Mouse (Mus musculus) hindbrain, embryonic 13.5 days (tissue): ENCODE results near the gene Lrmda. TPM values are rescaled to one million over a fixed set of nuclear protein-coding genes. Genes with fewer than 3 reads are reported as not detected.

ENCODE experiments used
- ATAC-seq: fragments of 200-750 bp; cut with Nextera tagmentation; 2 replicates; pipeline ENCODE4 v1.8.0; 2017; ENCODE audit warnings: moderate TSS enrichment; ENCODE audit not compliant: low FRiP score
- H3K27ac ChIP-seq: fragments of 300-500 bp; sonication (generic); 2 replicates; pipeline ENCODE4 v1.5.1; 2015; ENCODE audit warnings: inconsistent platforms, mild to moderate bottlenecking, moderate library complexity
- H3K27me3 ChIP-seq: fragments of 300-500 bp; sonication (generic); 2 replicates; pipeline ENCODE4 v1.6.1; 2015; ENCODE audit warnings: mild to moderate bottlenecking, inconsistent platforms
- H3K36me3 ChIP-seq: fragments of 300-500 bp; sonication (generic); 2 replicates; pipeline ENCODE4 v1.6.1; 2015; ENCODE audit warnings: mild to moderate bottlenecking, inconsistent platforms
- H3K4me1 ChIP-seq: fragments of 300-500 bp; sonication (generic); replicated peaks from 2 replicates; pipeline ENCODE4 v1.6.1; 2015; ENCODE audit warnings: inconsistent platforms
- H3K4me2 ChIP-seq: fragments of 300-500 bp; sonication (generic); 2 replicates; pipeline ENCODE4 v1.6.1; 2015; ENCODE audit warnings: inconsistent platforms, mild to moderate bottlenecking, moderate library complexity
- H3K4me3 ChIP-seq: fragments of 300-500 bp; sonication (generic); 2 replicates; pipeline ENCODE4 v1.5.1; 2015; ENCODE audit warnings: mild to moderate bottlenecking, inconsistent platforms
- H3K9ac ChIP-seq: fragments of 300-500 bp; sonication (generic); 2 replicates; pipeline ENCODE4 v1.6.1; 2015; ENCODE audit warnings: mild to moderate bottlenecking, inconsistent platforms
- H3K9me3 ChIP-seq: fragments of 300-500 bp; sonication (generic); 2 replicates; pipeline ENCODE4 v1.6.1; 2016; ENCODE audit warnings: inconsistent platforms
- WGBS: fragments of 180-500 bp; shearing (Covaris S2); methylation state at CpG from one replicate; pipeline ENCODE4 v1.1.7; 2015; 5-methylcytosine and 5-hydroxymethylcytosine counted together
- polyA plus RNA-seq: library from polyadenylated mRNA; unstranded; fragments of >200 nt; fragmentation: Nextera tagmentation; extraction: Ambion mirVana; gene quantifications from 2 replicates; pipeline ENCODE4 v1.2.1, GENCODE M21; 2015

Lrmda gene
- polyA plus RNA-seq, 1 experiment from 2014 or later: 0.16 TPM

DNA sequence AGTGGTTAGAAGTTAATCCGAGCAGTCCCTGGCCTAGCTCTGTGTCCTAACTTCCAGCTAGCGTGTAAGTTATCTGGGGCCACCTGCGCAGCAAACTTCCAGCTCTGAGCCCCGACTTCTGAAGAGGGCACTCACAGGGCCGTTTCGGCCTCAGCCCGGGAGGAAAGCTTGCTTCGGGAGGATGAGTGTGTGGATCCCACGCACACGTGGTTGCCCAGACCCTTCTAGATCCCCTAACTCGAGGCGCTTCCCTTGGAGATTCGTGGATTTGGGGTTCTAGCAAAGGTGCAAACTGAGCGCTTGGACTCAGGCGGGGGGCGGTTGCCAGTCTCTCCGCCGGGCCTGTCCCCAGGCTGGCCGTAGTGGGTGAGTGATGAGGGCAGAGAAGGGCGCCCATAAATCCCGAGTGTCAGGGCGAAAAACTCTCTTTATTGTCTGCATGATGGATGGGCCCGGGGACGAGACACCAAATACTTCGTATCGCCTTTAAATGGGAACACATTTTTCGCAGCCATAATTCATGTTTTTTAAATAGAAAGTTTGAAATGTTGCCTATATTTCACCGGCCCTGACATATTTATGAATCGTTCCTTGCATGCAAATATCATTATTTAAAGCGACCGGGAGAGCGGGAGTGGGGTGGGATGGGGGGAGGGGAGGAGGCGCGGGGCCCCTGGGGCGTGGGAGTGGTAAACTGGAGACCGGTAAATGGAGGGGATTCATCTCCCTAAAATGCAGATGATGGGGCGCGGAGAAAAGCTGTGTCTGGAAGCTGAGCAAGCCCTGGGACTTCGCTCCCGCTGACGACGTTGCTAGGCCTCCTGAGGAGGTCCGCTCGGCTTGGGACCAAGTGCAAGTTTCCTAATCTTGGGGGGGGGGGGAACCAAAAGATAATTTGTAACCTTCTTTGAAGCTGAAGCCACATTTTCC is 25.2 kb upstream of the Lrmda start:
- Histone ChIP-seq H3K36me3 (no peaks in the 10 kb centered on the region), H3K9me3 (no peaks in the 10 kb centered on the region), H3K9ac (peak overlapping the region; percentile 77), H3K4me1 (peaks cover 53% of the 10 kb centered on the region), H3K4me3 (peak overlapping the region; percentile 55), H3K27ac (peak overlapping the region; percentile 88), H3K4me2 (peak overlapping the region; percentile 82), H3K27me3 (peaks cover 59% of the 10 kb centered on the region)
- no peak for ATAC-seq
- WGBS: 2% methylated on average over 44 of the region's 44 CpGs

DNA sequence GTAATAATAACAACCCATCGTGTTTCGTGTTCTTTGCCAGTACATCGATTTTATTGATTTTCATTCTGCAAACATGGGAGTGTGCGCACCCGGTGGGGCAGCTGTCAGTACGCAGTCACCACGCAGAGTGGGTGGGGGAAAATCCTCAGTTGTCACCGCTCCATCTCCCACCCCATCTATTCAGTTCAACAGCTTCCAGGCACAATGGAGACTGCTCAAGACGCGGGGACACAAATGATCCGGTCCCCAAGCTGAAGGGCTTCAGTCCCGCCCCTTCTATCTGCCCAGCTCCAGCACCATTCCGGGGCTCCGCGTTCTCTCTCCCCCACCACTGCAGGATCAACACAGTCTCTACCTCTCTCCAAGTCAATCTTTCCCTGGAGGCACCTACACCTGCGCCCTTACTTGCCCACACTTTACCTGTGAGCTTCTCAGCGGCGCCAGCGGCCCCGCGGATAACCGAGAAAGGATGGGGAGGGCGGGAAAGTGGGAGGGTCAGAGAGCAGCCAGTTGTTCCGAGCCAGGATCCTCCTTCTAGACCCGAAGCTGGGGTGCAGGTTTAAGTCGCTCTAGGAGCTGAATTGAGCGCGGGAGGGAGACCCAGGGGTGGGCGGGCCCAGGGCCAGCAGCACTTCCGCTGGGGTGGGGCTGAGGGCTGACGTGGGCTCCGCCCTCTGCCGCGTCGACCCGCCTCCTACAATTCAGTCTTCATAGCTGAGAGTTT is 24.3 kb upstream of the Lrmda start:
- Histone ChIP-seq H3K27ac (peak overlapping the region; percentile 88), H3K27me3 (peaks cover 52% of the 10 kb centered on the region), H3K9me3 (no peaks in the 10 kb centered on the region), H3K4me1 (peaks cover 44% of the 10 kb centered on the region), H3K4me3 (peak overlapping the region; percentile 55), H3K9ac (peak overlapping the region; percentile 77), H3K36me3 (no peaks in the 10 kb centered on the region), H3K4me2 (peak overlapping the region; percentile 82)
- WGBS: under 1% methylated on average over 36 of the region's 36 CpGs
- ATAC-seq: peak; percentile 82

- Histone ChIP-seq H3K4me1 (peaks cover 12% of the 10 kb centered on the region), H3K36me3 (no peaks in the 10 kb centered on the region), H3K9me3 (no peaks in the 10 kb centered on the region), H3K9ac (no peak overlapping the region), H3K4me2 (no peak overlapping the region), H3K27me3 (peaks cover 23% of the 10 kb centered on the region), H3K4me3 (no peak overlapping the region), H3K27ac (no peak overlapping the region)
- no peak for ATAC-seq
- 94% methylated on average over 4 of the region's 4 CpGs for WGBS
These were observed 19.9 kb upstream of the Lrmda start for GRCm38 (mm10) chr14:21999588-21999987.

DNA sequence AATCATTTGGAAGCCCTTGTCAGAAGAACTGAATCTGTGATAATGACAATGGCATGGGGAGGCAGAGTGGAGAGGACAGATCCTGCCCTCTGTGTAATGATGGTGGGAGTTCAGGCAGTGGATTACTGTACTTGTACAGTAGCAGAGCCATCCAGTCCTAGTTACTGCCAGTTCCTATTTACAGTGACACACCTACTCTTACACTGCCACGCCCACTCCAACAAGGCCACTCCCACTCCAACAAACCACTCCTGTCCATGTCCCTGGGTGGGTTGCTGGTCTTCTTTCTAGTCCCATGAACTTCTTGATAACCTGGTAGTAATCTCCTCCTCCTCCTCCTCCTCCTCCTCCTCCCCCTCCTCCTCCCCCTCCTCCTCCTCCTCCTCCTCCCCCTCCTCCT is 16.3 kb upstream of the Lrmda start:
- Histone ChIP-seq H3K9me3 (no peaks in the 10 kb centered on the region), H3K4me3 (no peak overlapping the region), H3K27me3 (peaks cover 18% of the 10 kb centered on the region; the same call in 1 of the 2 replicates), H3K4me2 (no peak overlapping the region), H3K27ac (no peak overlapping the region), H3K4me1 (peaks cover 5% of the 10 kb centered on the region; the same call in 1 of the 2 replicates), H3K9ac (no peak overlapping the region), H3K36me3 (no peaks in the 10 kb centered on the region)
- WGBS: 90% methylated on average over 1 of the region's 1 CpGs
- ATAC-seq: no peak

DNA sequence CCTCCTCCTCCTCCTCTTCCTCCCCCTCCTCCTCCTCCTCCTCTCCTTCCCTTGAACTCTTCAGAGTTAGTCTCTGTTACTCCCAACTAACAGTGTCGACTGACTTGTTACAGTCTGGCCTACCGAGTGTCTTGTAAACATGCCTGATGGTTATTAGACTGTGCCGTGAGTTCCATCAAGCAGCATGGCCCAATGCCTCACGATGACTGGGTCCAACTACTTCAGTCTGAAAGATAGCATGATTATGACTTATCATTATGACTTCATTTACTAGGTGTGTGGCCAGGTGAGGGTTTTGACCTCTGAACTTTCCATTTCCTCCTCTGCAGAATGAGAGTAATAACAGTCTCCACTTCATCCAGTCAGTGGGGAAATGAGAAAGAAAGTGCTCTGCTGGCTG is 15.9 kb upstream of the Lrmda start:
- Histone ChIP-seq H3K9me3 (no peaks in the 10 kb centered on the region), H3K27ac (no peak overlapping the region), H3K4me1 (peaks cover 5% of the 10 kb centered on the region; the same call in 1 of the 2 replicates), H3K9ac (no peak overlapping the region), H3K27me3 (peaks cover 18% of the 10 kb centered on the region; the same call in 1 of the 2 replicates), H3K36me3 (no peaks in the 10 kb centered on the region), H3K4me3 (no peak overlapping the region), H3K4me2 (no peak overlapping the region)
- no peak for ATAC-seq
- WGBS: 91% methylated on average over 4 of the region's 4 CpGs

DNA sequence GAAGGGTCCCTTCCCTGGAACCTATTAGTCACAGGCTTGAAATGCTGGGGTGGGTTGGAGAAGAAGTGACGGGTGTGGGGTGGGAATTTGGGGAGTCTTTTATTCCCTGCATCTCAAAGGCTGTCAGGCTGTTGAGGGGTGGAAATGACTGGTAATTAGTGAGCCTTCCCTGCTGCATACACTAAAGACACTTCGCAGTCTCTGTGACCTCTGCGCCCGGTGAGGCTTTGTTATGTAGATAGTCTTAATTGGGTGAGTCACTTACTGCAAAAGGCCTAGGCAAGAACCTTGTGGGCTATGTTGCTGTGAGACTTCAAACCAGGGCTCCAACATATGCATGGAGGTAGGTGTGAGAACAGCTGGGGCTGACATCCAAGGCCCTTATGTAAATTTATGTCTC is 14.6 kb upstream of the Lrmda start:
- ATAC-seq: no peak
- Histone ChIP-seq H3K9ac (no peak overlapping the region), H3K27ac (no peak overlapping the region), H3K4me1 (peaks cover 5% of the 10 kb centered on the region; the same call in 1 of the 2 replicates), H3K27me3 (peaks cover 18% of the 10 kb centered on the region; the same call in 1 of the 2 replicates), H3K4me2 (no peak overlapping the region), H3K9me3 (no peaks in the 10 kb centered on the region), H3K4me3 (no peak overlapping the region), H3K36me3 (no peaks in the 10 kb centered on the region)
- 19% methylated on average over 4 of the region's 4 CpGs for WGBS

GRCm38 (mm10) chr14:22007006-22007405 is 12.5 kb upstream of the Lrmda start:
- Histone ChIP-seq H3K9me3 (no peaks in the 10 kb centered on the region), H3K36me3 (no peaks in the 10 kb centered on the region), H3K27ac (no peak overlapping the region), H3K9ac (no peak overlapping the region), H3K4me1 (peaks cover 5% of the 10 kb centered on the region; the same call in 1 of the 2 replicates), H3K4me2 (no peak overlapping the region), H3K4me3 (no peak overlapping the region), H3K27me3 (peaks cover 22% of the 10 kb centered on the region; the same call in 1 of the 2 replicates)
- ATAC-seq: no peak
- WGBS: 83% methylated on average over 6 of the region's 6 CpGs

DNA sequence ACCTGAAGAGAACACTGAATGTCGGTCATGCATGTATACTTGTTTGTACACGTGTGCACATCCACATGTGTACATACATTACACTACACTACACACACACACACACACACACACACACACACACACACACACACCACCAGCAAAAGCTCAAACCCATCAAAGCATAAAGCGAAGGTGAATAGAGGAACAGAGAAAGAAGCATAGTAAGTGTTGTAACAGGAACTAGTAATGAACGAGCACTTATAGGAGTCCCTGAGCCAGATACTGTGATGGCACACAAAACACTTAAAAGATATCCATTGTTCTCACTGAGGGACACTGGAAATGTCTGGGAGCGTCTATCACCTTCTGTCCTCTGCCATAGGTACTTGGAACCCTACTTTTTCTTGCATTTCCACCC is 5.2 kb upstream of the Lrmda start:
- no peaks in the 10 kb centered on the region for H3K36me3 ChIP-seq
- no peak for ATAC-seq
- no peak overlapping the region for H3K27ac ChIP-seq
- no peak overlapping the region for H3K4me3 ChIP-seq
- no peak overlapping the region for H3K9ac ChIP-seq
- no peaks in the 10 kb centered on the region for H3K9me3 ChIP-seq
- WGBS: 82% methylated on average over 5 of the region's 5 CpGs
- H3K4me2 ChIP-seq: no peak overlapping the region
- H3K27me3 ChIP-seq: peaks cover 45% of the 10 kb centered on the region
- H3K4me1 ChIP-seq: peaks cover 2% of the 10 kb centered on the region

DNA sequence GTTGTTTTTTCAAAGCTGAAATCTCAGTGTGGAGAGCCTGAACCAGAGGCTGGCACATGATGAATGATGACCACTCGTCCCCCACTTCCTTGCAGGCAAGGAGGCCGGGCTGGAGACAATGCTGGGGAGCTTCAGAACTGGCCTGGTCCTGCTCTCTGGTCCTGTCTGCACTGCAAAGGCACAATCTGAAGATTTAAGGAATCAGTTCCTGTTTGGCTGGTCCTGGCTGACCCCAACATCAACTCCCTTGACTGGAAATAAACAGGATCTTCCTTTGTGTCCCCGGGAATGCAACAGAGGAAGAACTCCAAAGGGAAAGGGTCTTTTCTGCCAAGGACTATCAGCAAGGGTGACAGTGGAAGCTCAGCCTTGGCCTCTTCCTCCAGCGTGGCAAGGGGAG is 4.7 kb upstream of the Lrmda start:
- H3K36me3 ChIP-seq: no peaks in the 10 kb centered on the region
- H3K4me3 ChIP-seq: no peak overlapping the region
- H3K27ac ChIP-seq: no peak overlapping the region
- no peak overlapping the region for H3K9ac ChIP-seq
- H3K4me2 ChIP-seq: no peak overlapping the region
- H3K4me1 ChIP-seq: peaks cover 7% of the 10 kb centered on the region
- peaks cover 50% of the 10 kb centered on the region for H3K27me3 ChIP-seq
- ATAC-seq: no peak
- no peaks in the 10 kb centered on the region for H3K9me3 ChIP-seq
- WGBS: 52% methylated on average over 4 of the region's 4 CpGs

GRCm38 (mm10) chr14:22017011-22017410 is 2.5 kb upstream of the Lrmda start:
- Histone ChIP-seq H3K9me3 (no peaks in the 10 kb centered on the region), H3K27me3 (peaks cover 58% of the 10 kb centered on the region), H3K27ac (no peak overlapping the region), H3K4me3 (no peak overlapping the region), H3K4me1 (peaks cover 13% of the 10 kb centered on the region), H3K36me3 (no peaks in the 10 kb centered on the region), H3K4me2 (no peak overlapping the region), H3K9ac (no peak overlapping the region)
- no peak for ATAC-seq
- 54% methylated on average over 5 of the region's 5 CpGs for WGBS

- peak overlapping the region; percentile 35 for H3K4me3 ChIP-seq
- H3K36me3 ChIP-seq: no peaks in the 10 kb centered on the region
- 38% methylated on average over 12 of the region's 12 CpGs for WGBS
- no peaks in the 10 kb centered on the region for H3K9me3 ChIP-seq
- H3K4me2 ChIP-seq: peak overlapping the region; percentile 62
- peaks cover 13% of the 10 kb centered on the region for H3K4me1 ChIP-seq
- peak overlapping the region; percentile 63 for H3K9ac ChIP-seq
- no peak for ATAC-seq
- peaks cover 56% of the 10 kb centered on the region for H3K27me3 ChIP-seq
- no peak overlapping the region for H3K27ac ChIP-seq
These were observed 685 bp downstream of the Lrmda start for GRCm38 (mm10) chr14:22019949-22020845.

- no peaks in the 10 kb centered on the region for H3K36me3 ChIP-seq
- 17% methylated on average over 2 of the region's 2 CpGs for WGBS
- ATAC-seq: no peak
- H3K27me3 ChIP-seq: peaks cover 49% of the 10 kb centered on the region
- peaks cover 13% of the 10 kb centered on the region for H3K4me1 ChIP-seq
- no peak overlapping the region for H3K4me3 ChIP-seq
- no peaks in the 10 kb centered on the region for H3K9me3 ChIP-seq
- H3K4me2 ChIP-seq: no peak overlapping the region
- no peak overlapping the region for H3K27ac ChIP-seq
- no peak overlapping the region for H3K9ac ChIP-seq
These were observed 1.4 kb downstream of the Lrmda start for GRCm38 (mm10) chr14:22020885-22021284.
